In genomic region chr5:25367126-25367525, GRCm38 (mm10) we compare ENCODE assay signal across 22 mouse cellular contexts.
DNase-seq lines count a peak whose midpoint lies in the region; ATAC-seq lines count a peak whose summit lies in the region.
"Had no signal": no experiment of that assay in that cellular context is flagged by ENCODE, and none has a peak within 500 bp of the region (broad histone marks: within the 10 kb centered on the region; RNA-seq: fewer than 3 reads in every experiment).

No protein-coding gene starts in this region.

- DNase-seq in 416B (ENCODE audit: low read depth) (peak; percentile 83), MEL-GATA-1-ER (ENCODE audit: extremely low read depth, low read depth) (peak; percentile 29)
- no peak for DNase-seq in cerebellum, postnatal 25 days
- no peak for DNase-seq in left cerebral cortex, adult 9 months (ENCODE audit: low spot score in 2 of 2)
- DNase-seq: adrenal gland, adult 8-10 months; adrenal gland, postnatal 14 days; adrenal gland, postnatal 36 days; cerebellum, adult 11-12 months; cerebellum, adult 2 months; cerebellum, adult 9-10 months; cerebellum, postnatal 10 days; cerebellum, postnatal 36 days; embryo, embryonic 11 days had no signal

- H3K9me3 ChIP-seq in megakaryocyte, embryonic 14.5 days, result no peaks in the 10 kb centered on the region
- no peaks in the 10 kb centered on the region for H3K9me3 ChIP-seq in forebrain, embryonic 16.5 days (ENCODE audit: control insufficient read depth, low read length)
- H3K9me3 ChIP-seq: embryonic facial prominence, embryonic 13.5 days; embryonic facial prominence, embryonic 15.5 days; forebrain, embryonic 13.5 days; forebrain, embryonic 15.5 days had no signal

- no peak overlapping the region for H3K4me2 ChIP-seq in forebrain, embryonic 16.5 days (ENCODE audit: low read length)
- H3K4me2 ChIP-seq: embryonic facial prominence, embryonic 13.5 days; embryonic facial prominence, embryonic 15.5 days; forebrain, embryonic 13.5 days; forebrain, embryonic 15.5 days had no signal

- peak overlapping the region; percentile 67 for H3K4me3 ChIP-seq in megakaryocyte, embryonic 14.5 days (replicated peaks)
- no peak overlapping the region for H3K4me3 ChIP-seq in forebrain, embryonic 16.5 days (replicated peaks; ENCODE audit: low read length)
- H3K4me3 ChIP-seq: embryonic facial prominence, embryonic 13.5 days; embryonic facial prominence, embryonic 15.5 days; forebrain, embryonic 13.5 days; forebrain, embryonic 15.5 days had no signal

- H3K36me3 ChIP-seq in megakaryocyte, embryonic 14.5 days (replicated peaks; ENCODE audit: low read length), result peaks cover 57% of the 10 kb centered on the region
- H3K36me3 ChIP-seq in forebrain, embryonic 16.5 days (ENCODE audit: control insufficient read depth, insufficient read depth), result no peaks in the 10 kb centered on the region

- 90% methylated on average over 1 of the region's 1 CpGs for WGBS in forebrain, embryonic 16.5 days

- no peak overlapping the region for H3K9ac ChIP-seq in forebrain, embryonic 16.5 days (replicated peaks; ENCODE audit: low read depth, low read length)
- H3K9ac ChIP-seq: embryonic facial prominence, embryonic 13.5 days; embryonic facial prominence, embryonic 15.5 days; forebrain, embryonic 13.5 days; forebrain, embryonic 15.5 days had no signal

- no peak for ATAC-seq in megakaryocyte, adult 5-6 weeks (ENCODE audit: poor library complexity, severe bottlenecking)
- no peak for ATAC-seq in forebrain, embryonic 16.5 days
- ATAC-seq: activated CD4-positive, CD25-positive, alpha-beta regulatory T cell, adult 4 months; forebrain, embryonic 13.5 days; forebrain, embryonic 15.5 days; Patski had no signal

- H3K27me3 ChIP-seq in megakaryocyte, embryonic 14.5 days (replicated peaks), result no peaks in the 10 kb centered on the region
- H3K27me3 ChIP-seq in forebrain, embryonic 16.5 days (replicated peaks; ENCODE audit: control insufficient read depth, insufficient read depth, low read length), result no peaks in the 10 kb centered on the region
- H3K27me3 ChIP-seq: embryonic facial prominence, embryonic 13.5 days; embryonic facial prominence, embryonic 15.5 days; forebrain, embryonic 13.5 days; forebrain, embryonic 15.5 days; Patski had no signal

- H3K27ac ChIP-seq in forebrain, embryonic 16.5 days (ENCODE audit: low read length), result no peak overlapping the region
- H3K27ac ChIP-seq: embryonic facial prominence, embryonic 13.5 days; embryonic facial prominence, embryonic 15.5 days; forebrain, embryonic 13.5 days; forebrain, embryonic 15.5 days had no signal

- H3K4me1 ChIP-seq in megakaryocyte, embryonic 14.5 days, result peaks cover 20% of the 10 kb centered on the region
- H3K4me1 ChIP-seq in forebrain, embryonic 16.5 days (replicated peaks; ENCODE audit: control insufficient read depth, insufficient read depth, low read length), result no peaks in the 10 kb centered on the region
- H3K4me1 ChIP-seq: embryonic facial prominence, embryonic 13.5 days; embryonic facial prominence, embryonic 15.5 days; forebrain, embryonic 13.5 days; forebrain, embryonic 15.5 days had no signal

Comparison
In these comparisons a context has a peak if more than half of its experiments do, and no peak if none do; other contexts are left out.
1. DNase-seq: peak in 416B (single experiment) and MEL-GATA-1-ER (single experiment); none in cerebellum, postnatal 25 days (0 of 2) and left cerebral cortex, adult 9 months (0 of 2).